Mouse (Mus musculus): Measurements from ENCODE around the gene Irf2. TPM values are rescaled to one million over a fixed set of nuclear protein-coding genes. Genes with fewer than 3 reads are reported as not detected.

Gene Irf2
- polyA plus RNA-seq, 1 experiment = 33.2 TPM

DNA sequence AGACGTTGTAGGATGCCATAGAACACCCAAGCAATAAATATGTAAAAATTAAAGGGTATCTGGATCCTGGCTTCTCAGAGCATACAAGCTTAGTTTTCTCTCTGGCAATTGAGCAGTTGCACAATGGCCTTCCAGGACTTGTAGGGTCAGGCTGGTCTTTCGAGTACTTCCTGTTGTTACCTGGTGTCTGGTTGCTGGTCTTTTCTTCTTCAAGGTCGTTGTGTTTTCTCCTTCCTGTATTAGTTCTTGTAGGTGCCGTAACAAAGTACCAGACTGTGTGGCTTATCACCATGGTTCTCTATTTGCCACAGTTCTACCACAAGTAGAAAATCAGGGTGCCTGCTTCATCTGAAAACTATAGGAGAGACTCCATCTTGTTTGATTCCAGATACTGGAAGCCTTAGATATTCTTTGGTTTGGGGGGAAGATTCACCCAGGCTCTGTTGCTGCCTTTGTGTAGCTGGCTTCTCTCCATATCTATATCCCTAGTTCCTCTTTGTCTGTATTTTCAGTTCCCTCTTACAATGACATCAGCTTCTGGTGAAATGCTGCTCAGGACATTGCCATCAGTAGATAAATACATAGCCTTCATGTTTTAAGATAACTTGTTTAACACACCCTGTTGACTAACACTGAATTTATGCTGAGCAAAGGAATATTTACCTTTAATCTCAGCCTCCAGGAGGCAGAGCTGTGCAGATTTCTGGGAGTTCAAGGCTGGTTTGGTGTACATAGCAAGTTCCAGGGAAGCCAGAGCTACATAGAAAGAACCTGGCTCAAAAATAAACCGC is 49.8 kb downstream of the Irf2 start:
- Histone ChIP-seq H3K27ac (ENCODE audit: insufficient read depth, low read length) (no peak overlapping the region), H3K4me3 (ENCODE audit: insufficient read depth, low read length) (no peak overlapping the region), H3K4me1 (ENCODE audit: control insufficient read depth, insufficient read depth, low read length) (peaks cover 9% of the 10 kb centered on the region)
- TF ChIP-seq CTCF (IDR thresholded peaks at IDR 0.05; ENCODE audit: borderline replicate concordance, insufficient read depth, low read length) (no peak), POLR2A (IDR thresholded peaks at IDR 0.05; ENCODE audit: low read depth, low read length) (no peak)

GRCm38 (mm10) chr8:46791664-46792371 is 52.3 kb downstream of the Irf2 start:
- Histone ChIP-seq H3K27ac (ENCODE audit: insufficient read depth, low read length) (no peak overlapping the region), H3K4me3 (ENCODE audit: insufficient read depth, low read length) (no peak overlapping the region)
- TF ChIP-seq POLR2A (IDR thresholded peaks at IDR 0.05; ENCODE audit: low read depth, low read length) = no peak
- no peak for TF ChIP-seq CTCF (IDR thresholded peaks at IDR 0.05; ENCODE audit: borderline replicate concordance, insufficient read depth, low read length)

DNA sequence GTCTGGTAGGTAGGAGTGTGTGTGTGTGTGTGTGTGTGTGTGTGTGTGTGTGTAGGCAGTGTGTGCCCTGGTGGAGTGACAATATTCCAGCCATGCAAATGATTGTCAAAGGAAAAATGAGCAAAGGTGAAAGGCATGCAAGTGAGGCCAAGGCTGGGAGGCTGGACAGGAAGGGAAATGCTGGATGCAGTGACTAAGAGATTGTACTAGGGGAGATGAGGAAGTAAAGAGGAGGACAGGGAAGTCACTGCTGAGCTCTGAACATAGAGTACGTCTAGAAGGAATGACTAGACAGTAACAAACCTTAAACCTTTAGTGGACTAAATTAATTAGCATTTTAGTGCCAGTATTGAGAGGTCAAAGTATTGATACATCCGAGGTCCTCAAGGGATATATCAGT is 53.1 kb downstream of the Irf2 start:
- H3K4me3 ChIP-seq (ENCODE audit: insufficient read depth, low read length) = no peak overlapping the region
- TF ChIP-seq POLR2A (IDR thresholded peaks at IDR 0.05; ENCODE audit: low read depth, low read length) (no peak), CTCF (IDR thresholded peaks at IDR 0.05; ENCODE audit: borderline replicate concordance, insufficient read depth, low read length) (no peak)

More at GRCm38 (mm10) chr8:46791664-46792371, 52.3 kb downstream of the Irf2 start:
- peaks cover 9% of the 10 kb centered on the region for H3K4me1 ChIP-seq (ENCODE audit: control insufficient read depth, insufficient read depth, low read length)

GRCm38 (mm10) chr8:46793248-46793647 is 53.7 kb downstream of the Irf2 start:
- Histone ChIP-seq H3K4me3 (ENCODE audit: insufficient read depth, low read length) (no peak overlapping the region), H3K27ac (ENCODE audit: insufficient read depth, low read length) (no peak overlapping the region; the same call in 1 of the 2 replicates), H3K4me1 (ENCODE audit: control insufficient read depth, insufficient read depth, low read length) (peaks cover 9% of the 10 kb centered on the region)
- TF ChIP-seq CTCF (IDR thresholded peaks at IDR 0.05; ENCODE audit: borderline replicate concordance, insufficient read depth, low read length) (no peak), POLR2A (IDR thresholded peaks at IDR 0.05; ENCODE audit: low read depth, low read length) (no peak)

More for the DNA sequence above, 53.1 kb downstream of the Irf2 start:
- Histone ChIP-seq H3K4me1 (ENCODE audit: control insufficient read depth, insufficient read depth, low read length) (peaks cover 9% of the 10 kb centered on the region), H3K27ac (ENCODE audit: insufficient read depth, low read length) (no peak overlapping the region; the same call in 1 of the 2 replicates)

DNA sequence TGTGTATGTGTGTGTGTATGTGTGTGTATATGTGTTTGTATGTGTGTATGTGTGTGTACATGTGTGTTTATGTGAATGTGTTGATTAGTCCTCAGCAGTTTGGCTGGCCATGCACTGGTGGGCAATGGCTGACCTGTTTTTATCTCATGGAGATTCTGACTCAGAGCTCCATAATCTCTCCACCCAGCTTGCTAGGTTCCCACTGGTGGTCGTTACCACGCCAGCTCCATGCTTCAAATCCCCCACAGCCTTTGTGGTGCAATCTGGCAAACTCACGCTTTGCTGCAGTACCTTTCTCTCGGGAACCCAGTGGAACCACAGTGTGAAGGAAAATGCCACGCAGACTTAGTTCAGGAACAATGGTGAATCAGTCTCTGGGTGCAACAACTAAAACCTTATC is 54.8 kb downstream of the Irf2 start:
- H3K4me1 ChIP-seq (ENCODE audit: control insufficient read depth, insufficient read depth, low read length) = peaks cover 9% of the 10 kb centered on the region
- H3K4me3 ChIP-seq (ENCODE audit: insufficient read depth, low read length) = no peak overlapping the region
- TF ChIP-seq POLR2A (IDR thresholded peaks at IDR 0.05; ENCODE audit: low read depth, low read length) = no peak
- TF ChIP-seq CTCF (IDR thresholded peaks at IDR 0.05; ENCODE audit: borderline replicate concordance, insufficient read depth, low read length) = no peak
- H3K27ac ChIP-seq (ENCODE audit: insufficient read depth, low read length) = no peak overlapping the region

DNA sequence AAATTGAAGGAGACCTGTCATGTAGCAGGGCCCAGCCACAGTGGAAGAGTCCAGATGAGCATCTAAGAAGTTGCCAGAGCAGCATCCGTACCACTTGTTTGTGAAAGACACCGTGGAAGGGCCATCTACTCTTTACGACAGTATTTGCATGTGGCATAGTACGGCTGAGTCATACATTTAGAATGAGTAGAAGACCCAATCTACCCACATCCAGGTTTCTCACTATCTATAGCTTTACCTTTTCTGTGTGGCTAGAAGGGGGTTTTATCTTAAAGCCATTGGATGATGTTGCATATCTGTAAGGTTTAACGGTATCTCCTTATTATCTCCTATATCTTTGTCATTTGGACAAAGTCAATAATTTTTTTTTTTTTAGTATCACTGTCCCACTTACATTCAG is 59.7 kb downstream of the Irf2 start:
- H3K27ac ChIP-seq (ENCODE audit: insufficient read depth, low read length) = no peak overlapping the region
- no peak overlapping the region for H3K4me3 ChIP-seq (ENCODE audit: insufficient read depth, low read length)
- no peaks in the 10 kb centered on the region for H3K4me1 ChIP-seq (ENCODE audit: control insufficient read depth, insufficient read depth, low read length)
- no peak for TF ChIP-seq CTCF (IDR thresholded peaks at IDR 0.05; ENCODE audit: borderline replicate concordance, insufficient read depth, low read length)
- no peak for TF ChIP-seq POLR2A (IDR thresholded peaks at IDR 0.05; ENCODE audit: low read depth, low read length)

- Histone ChIP-seq H3K4me3 (ENCODE audit: insufficient read depth, low read length) (no peak overlapping the region), H3K4me1 (ENCODE audit: control insufficient read depth, insufficient read depth, low read length) (no peaks in the 10 kb centered on the region)
These were observed 60.2 kb downstream of the Irf2 start for GRCm38 (mm10) chr8:46799706-46800105.

GRCm38 (mm10) chr8:46801153-46801684 is 61.7 kb downstream of the Irf2 start:
- Histone ChIP-seq H3K27ac (ENCODE audit: insufficient read depth, low read length) (no peak overlapping the region), H3K4me3 (ENCODE audit: insufficient read depth, low read length) (no peak overlapping the region), H3K4me1 (ENCODE audit: control insufficient read depth, insufficient read depth, low read length) (no peaks in the 10 kb centered on the region)
- TF ChIP-seq POLR2A (IDR thresholded peaks at IDR 0.05; ENCODE audit: low read depth, low read length) (no peak), CTCF (IDR thresholded peaks at IDR 0.05; ENCODE audit: borderline replicate concordance, insufficient read depth, low read length) (no peak)

More at GRCm38 (mm10) chr8:46799706-46800105, 60.2 kb downstream of the Irf2 start:
- no peak for TF ChIP-seq CTCF (IDR thresholded peaks at IDR 0.05; ENCODE audit: borderline replicate concordance, insufficient read depth, low read length)
- no peak for TF ChIP-seq POLR2A (IDR thresholded peaks at IDR 0.05; ENCODE audit: low read depth, low read length)
- no peak overlapping the region for H3K27ac ChIP-seq (ENCODE audit: insufficient read depth, low read length)

GRCm38 (mm10) chr8:46802009-46802408 is 62.5 kb downstream of the Irf2 start:
- H3K27ac ChIP-seq (ENCODE audit: insufficient read depth, low read length) = no peak overlapping the region
- H3K4me3 ChIP-seq (ENCODE audit: insufficient read depth, low read length) = no peak overlapping the region
- no peaks in the 10 kb centered on the region for H3K4me1 ChIP-seq (ENCODE audit: control insufficient read depth, insufficient read depth, low read length)
- TF ChIP-seq CTCF (IDR thresholded peaks at IDR 0.05; ENCODE audit: borderline replicate concordance, insufficient read depth, low read length) (no peak), POLR2A (IDR thresholded peaks at IDR 0.05; ENCODE audit: low read depth, low read length) (no peak)
